Mouse (Mus musculus) hindbrain, embryonic 14.5 days (tissue): Measurements from ENCODE around the gene Clcf1. TPM values are rescaled to one million over a fixed set of nuclear protein-coding genes. Genes with fewer than 3 reads are reported as not detected.
A peak's percentile ranks its signal among the peaks of the same experiment; 100 is the strongest.

ENCODE experiments used
- ATAC-seq: fragments of 200-750 bp; cut with Nextera tagmentation; 2 replicates; pipeline ENCODE4 v1.8.0; 2017; ENCODE audit warnings: moderate number of reproducible peaks, mild to moderate bottlenecking, moderate TSS enrichment, moderate library complexity; ENCODE audit not compliant: low FRiP score
- DNase-seq: peaks from one replicate; pipeline ENCODE4 v3.0.0-alpha.2; 2015; ENCODE audit warnings: low spot score
- H3K27ac ChIP-seq: fragments of 300-500 bp; sonication (generic); 2 replicates; pipeline ENCODE4 v1.5.1; 2014; ENCODE audit warnings: mild to moderate bottlenecking, moderate library complexity
- H3K27me3 ChIP-seq: fragments of 300-500 bp; sonication (generic); 2 replicates; pipeline ENCODE4 v1.6.1; 2014; ENCODE audit warnings: mild to moderate bottlenecking, low read length, mixed read lengths; ENCODE audit not compliant: control insufficient read depth, insufficient read depth
- H3K36me3 ChIP-seq: fragments of 300-500 bp; sonication (generic); replicated peaks from 2 replicates; pipeline ENCODE4 v1.6.1; 2014; ENCODE audit not compliant: control insufficient read depth, insufficient read depth
- H3K4me1 ChIP-seq: fragments of 300-500 bp; sonication (generic); replicated peaks from 2 replicates; pipeline ENCODE4 v1.6.1; 2014; ENCODE audit warnings: antibody characterized with exemption, low read length, mixed read lengths; ENCODE audit not compliant: control insufficient read depth, insufficient read depth
- H3K4me2 ChIP-seq: fragments of 300-500 bp; sonication (generic); replicated peaks from 2 replicates; pipeline ENCODE4 v1.6.1; 2014; ENCODE audit warnings: mild to moderate bottlenecking, moderate library complexity
- H3K4me3 ChIP-seq: fragments of 300-500 bp; sonication (generic); replicated peaks from 2 replicates; pipeline ENCODE4 v1.5.1; 2014; ENCODE audit warnings: mild to moderate bottlenecking, low read length
- H3K9ac ChIP-seq: fragments of 300-500 bp; sonication (generic); 2 replicates; pipeline ENCODE4 v1.6.1; 2014
- H3K9me3 ChIP-seq: fragments of 300-500 bp; sonication (generic); 2 replicates; pipeline ENCODE4 v1.6.1; 2016; ENCODE audit warnings: low read length; ENCODE audit not compliant: control insufficient read depth
- WGBS: fragments of 180-500 bp; shearing (Covaris S2); extraction: QIAGEN DNeasy Blood & Tissue Kit; methylation state at CpG from one replicate; pipeline ENCODE4 v1.1.7; 2014; 5-methylcytosine and 5-hydroxymethylcytosine counted together
- polyA plus RNA-seq: library from polyadenylated mRNA; unstranded; fragments of >200 nt; fragmentation: Nextera tagmentation; extraction: Ambion mirVana; gene quantifications from 2 replicates; pipeline ENCODE4 v1.2.1, GENCODE M21; 2014

The Clcf1 gene
- polyA plus RNA-seq, 1 experiment from 2014 or later: 0.51 TPM

DNA sequence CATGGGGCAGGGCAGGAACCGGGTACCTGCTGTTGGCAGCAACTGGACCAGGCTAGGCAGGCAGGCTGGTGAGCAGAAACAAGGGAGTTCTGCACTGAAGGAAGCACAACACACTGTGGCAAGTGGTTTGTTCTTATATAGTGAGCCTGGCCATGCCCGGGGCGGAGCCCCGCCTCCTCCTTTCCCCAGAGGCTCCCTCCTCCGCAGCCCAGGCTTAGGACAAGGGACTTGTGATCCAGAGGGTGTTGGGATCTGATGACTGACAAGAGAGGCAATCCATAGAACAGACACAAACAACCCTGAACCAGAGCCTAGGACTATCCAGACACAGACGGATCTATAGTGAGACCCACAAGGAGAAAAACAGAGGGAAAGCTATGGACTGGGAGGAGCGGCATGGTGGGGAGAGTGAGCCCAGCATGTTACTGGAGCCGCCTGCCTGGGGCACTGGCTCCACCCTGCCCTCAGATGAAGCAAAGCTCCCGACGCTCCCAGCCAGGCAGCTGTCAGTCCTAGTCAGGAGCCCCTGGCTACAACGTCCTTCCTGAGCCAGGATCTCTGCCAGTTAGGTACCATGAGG lies 38.6 kb upstream of the Clcf1 start, which contains the start of gene Carns1:
Carns1 (minus strand) TSS at position 112 of the 580 bp plus-strand sequence.
- H3K9me3 ChIP-seq: no peaks in the 10 kb centered on the region
- no peaks in the 10 kb centered on the region; the same call in 1 of the 2 replicates for H3K4me1 ChIP-seq
- 0 out of 2 replicates have a peak within 1 kb of the TSS, but pooled peaks have one; percentile 26 for H3K9ac ChIP-seq
- peak within 1 kb of the TSS; percentile 36 for H3K4me2 ChIP-seq
- H3K27me3 ChIP-seq: no peaks in the 10 kb centered on the region; the same call in 1 of the 2 replicates
- 0 out of 2 replicates have a peak, but pooled peaks have one; percentile 42 for ATAC-seq
- 3% methylated on average over 10 of the region's 11 CpGs for WGBS
- H3K4me3 ChIP-seq: no peak within 1 kb of the TSS
- H3K27ac ChIP-seq: no peak within 1 kb of the TSS
- DNase-seq: no peak
- no peaks in the 10 kb centered on the region for H3K36me3 ChIP-seq

DNA sequence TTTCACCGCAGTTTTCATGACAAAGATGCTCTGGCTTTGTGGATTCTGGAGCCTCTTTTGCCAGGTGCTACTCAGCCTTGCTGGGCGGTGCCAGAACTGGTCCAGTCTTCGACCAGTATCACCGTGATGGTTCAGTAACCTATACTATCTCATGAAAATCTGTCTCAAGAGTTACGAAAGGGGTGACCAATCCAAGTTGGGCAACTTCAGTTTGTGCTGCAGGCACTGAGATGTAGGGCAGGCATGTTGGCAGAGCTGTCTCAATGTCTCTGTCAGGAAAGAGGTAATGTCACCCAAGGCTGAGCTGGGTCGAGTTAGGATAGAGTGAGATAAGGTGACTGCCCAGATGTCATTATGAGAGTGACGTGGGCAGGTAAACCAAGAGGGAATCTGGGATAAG lies 33.6 kb upstream of the Clcf1 start:
- 87% methylated on average over 7 of the region's 7 CpGs for WGBS
- no peaks in the 10 kb centered on the region for H3K9me3 ChIP-seq
- no peak overlapping the region for H3K9ac ChIP-seq
- H3K36me3 ChIP-seq: no peaks in the 10 kb centered on the region
- no peaks in the 10 kb centered on the region; the same call in 1 of the 2 replicates for H3K27me3 ChIP-seq
- peaks cover 7% of the 10 kb centered on the region; the same call in 1 of the 2 replicates for H3K4me1 ChIP-seq
- ATAC-seq (no peak), DNase-seq (no peak)
- H3K4me3 ChIP-seq: no peak overlapping the region
- H3K4me2 ChIP-seq: no peak overlapping the region
- H3K27ac ChIP-seq: no peak overlapping the region

DNA sequence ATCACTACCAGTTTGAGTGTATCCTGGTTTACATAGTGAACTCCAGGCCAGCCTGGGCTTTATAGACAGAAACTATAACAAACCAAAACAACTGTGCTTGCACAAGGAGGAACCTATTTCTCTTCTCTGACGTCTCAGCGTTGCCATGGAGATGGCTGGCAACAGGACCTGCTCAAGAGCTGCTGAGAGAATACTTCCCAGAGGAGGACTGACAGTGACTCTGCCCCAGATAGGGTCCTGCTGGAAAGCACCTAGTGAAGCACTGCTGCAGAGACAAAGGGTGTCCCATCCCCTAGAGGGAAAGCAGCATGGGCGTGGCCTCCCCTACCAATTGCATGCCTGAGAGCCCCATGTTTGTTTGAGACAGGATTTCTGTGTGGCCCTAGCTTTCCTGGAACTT lies 32.1 kb upstream of the Clcf1 start:
- H3K4me3 ChIP-seq: no peak overlapping the region
- H3K9ac ChIP-seq: no peak overlapping the region
- ATAC-seq: 0 out of 2 replicates have a peak, but pooled peaks have one; percentile 51
- peaks cover 7% of the 10 kb centered on the region; the same call in 1 of the 2 replicates for H3K4me1 ChIP-seq
- H3K4me2 ChIP-seq: no peak overlapping the region
- H3K27ac ChIP-seq: no peak overlapping the region
- H3K36me3 ChIP-seq: no peaks in the 10 kb centered on the region
- no peaks in the 10 kb centered on the region for H3K9me3 ChIP-seq
- DNase-seq: peak; percentile 57
- WGBS: 49% methylated on average over 3 of the region's 3 CpGs
- no peaks in the 10 kb centered on the region for H3K27me3 ChIP-seq

DNA sequence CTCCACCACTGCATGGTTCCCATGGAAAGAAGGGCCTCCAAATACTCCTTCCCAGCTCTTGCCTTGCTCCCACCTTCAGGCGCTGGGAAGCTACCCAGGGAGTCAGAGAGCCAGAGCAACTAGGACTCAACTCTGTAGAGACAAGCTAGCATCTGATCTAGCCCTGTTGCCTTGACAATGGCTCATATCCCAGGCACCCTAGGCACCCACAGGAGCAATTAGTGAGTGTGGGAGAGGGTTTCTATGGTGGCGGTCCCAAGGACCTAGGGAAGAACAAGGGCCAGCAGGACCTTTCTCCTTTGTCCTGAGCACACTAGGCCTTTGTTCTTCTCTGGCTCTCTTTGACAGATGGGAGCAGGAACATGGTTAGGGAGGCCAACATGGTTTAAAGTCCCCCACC lies 30.3 kb upstream of the Clcf1 start:
- WGBS: 55% methylated on average over 2 of the region's 2 CpGs
- DNase-seq: no peak
- no peak for ATAC-seq
- no peaks in the 10 kb centered on the region for H3K9me3 ChIP-seq
- H3K4me2 ChIP-seq: no peak overlapping the region
- no peak overlapping the region for H3K9ac ChIP-seq
- H3K27ac ChIP-seq: no peak overlapping the region
- H3K4me1 ChIP-seq: peaks cover 7% of the 10 kb centered on the region; the same call in 1 of the 2 replicates
- H3K4me3 ChIP-seq: no peak overlapping the region
- H3K36me3 ChIP-seq: no peaks in the 10 kb centered on the region
- H3K27me3 ChIP-seq: no peaks in the 10 kb centered on the region

DNA sequence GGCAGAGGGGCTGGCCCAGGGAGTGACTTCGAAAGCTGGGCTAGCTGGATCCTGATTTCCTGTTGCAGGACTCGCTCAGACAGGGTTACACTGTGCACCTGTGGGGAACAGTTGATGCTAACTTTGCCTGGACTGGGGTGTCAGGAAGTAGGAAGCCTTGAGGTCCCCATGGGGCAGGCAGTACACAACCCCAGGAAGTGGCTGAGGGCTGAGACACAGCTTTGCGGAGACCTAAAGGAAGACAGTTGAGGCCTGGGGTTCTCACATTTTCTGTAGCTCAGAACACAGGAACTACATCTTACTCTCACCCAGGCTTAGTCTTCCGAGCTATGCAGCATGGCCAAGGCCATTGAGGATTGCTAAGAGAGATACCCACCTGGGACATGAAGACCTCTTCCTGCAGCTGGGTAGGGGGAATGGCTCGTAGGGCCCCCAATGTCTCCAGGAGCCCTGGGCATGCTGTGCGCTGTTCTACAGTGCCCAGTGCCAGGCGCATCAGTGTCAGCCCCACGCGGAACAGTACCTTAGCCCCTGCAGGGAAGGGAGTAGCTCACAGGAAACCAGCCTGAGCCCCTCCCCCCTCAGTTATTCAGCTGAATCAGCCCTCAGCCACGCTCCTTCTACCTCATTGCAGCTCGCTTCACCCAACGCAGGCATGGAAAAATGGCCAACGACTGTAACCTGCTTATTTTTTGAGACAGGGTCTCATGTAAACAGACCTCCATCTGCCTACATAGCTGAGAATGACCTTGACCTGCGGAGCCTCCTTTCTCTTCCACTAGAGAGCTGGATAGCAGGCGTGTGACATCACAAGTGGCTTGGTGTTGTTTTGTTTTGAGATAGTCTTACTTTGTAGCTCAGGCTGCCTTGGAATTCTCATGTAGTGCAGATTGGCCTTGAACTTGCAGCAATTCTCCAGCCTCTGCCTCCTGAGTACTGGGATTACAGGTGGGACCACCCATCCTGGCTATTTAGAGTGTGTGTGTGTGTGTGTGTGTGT lies 28.8 kb upstream of the Clcf1 start:
- Histone ChIP-seq H3K4me3 (no peak overlapping the region), H3K27ac (peak overlapping the region; percentile 26; the same call in 1 of the 2 replicates), H3K4me1 (peaks cover 7% of the 10 kb centered on the region; the same call in 1 of the 2 replicates), H3K9me3 (no peaks in the 10 kb centered on the region), H3K4me2 (no peak overlapping the region), H3K9ac (no peak overlapping the region), H3K27me3 (no peaks in the 10 kb centered on the region), H3K36me3 (no peaks in the 10 kb centered on the region)
- DNase-seq (no peak), ATAC-seq (no peak)
- 60% methylated on average over 15 of the region's 15 CpGs for WGBS

DNA sequence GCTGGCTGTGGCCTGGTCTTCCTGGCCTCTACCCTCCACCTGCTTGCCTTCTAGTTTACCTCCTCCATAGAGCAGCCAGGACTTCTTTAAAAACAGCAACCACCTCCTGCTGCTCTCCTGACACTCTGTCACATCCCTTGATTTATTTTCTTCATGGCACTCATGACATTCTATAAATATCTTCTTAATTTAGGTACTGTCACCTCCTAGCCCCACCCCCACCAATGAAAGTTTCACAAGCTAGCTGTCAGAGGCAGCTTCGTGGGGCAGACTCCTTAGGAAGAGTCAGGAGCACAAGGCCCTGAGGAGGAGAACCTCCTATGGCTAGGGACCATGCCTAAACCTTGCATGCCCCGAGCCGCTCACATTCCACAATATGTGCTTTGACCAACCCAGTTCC lies 26.7 kb upstream of the Clcf1 start:
- ATAC-seq (no peak), DNase-seq (no peak)
- H3K4me3 ChIP-seq: no peak overlapping the region
- no peak overlapping the region for H3K4me2 ChIP-seq
- no peak overlapping the region for H3K9ac ChIP-seq
- peaks cover 1% of the 10 kb centered on the region; the same call in 1 of the 2 replicates for H3K4me1 ChIP-seq
- no peaks in the 10 kb centered on the region for H3K36me3 ChIP-seq
- no peak overlapping the region for H3K27ac ChIP-seq
- no peaks in the 10 kb centered on the region for H3K9me3 ChIP-seq
- no peaks in the 10 kb centered on the region for H3K27me3 ChIP-seq
- WGBS: 80% methylated on average over 3 of the region's 3 CpGs

DNA sequence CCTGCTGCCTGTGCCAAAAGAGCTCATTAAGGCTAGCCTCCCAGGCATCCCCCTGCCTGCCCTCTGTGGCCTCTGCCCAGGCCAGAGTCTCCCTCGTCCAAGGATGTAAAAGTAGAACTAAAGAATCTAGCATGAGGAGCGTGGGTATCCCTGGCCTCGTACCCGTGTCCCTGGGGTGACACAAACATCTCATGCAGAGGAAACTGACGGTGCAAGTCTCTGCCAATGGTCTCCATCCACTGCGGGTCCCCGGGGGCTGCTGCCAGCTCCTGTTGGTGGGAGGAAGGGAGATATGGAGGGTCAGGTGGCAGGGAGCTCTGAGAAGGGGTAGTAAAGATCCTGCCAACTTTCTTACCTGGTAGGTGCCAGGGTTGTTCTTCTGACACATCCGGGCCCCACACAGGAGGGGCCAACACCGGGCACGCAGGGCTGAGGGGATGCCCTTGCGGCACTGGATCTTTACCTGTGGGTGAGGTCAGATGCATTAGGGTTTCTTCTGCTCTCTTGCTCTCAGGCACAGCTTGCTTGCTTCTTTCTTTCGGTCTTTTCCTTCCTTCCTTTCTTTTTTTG lies 24.9 kb upstream of the Clcf1 start:
- H3K27ac ChIP-seq: no peak overlapping the region
- 92% methylated on average over 12 of the region's 12 CpGs for WGBS
- ATAC-seq: no peak
- no peak for DNase-seq
- peaks cover 12% of the 10 kb centered on the region for H3K4me1 ChIP-seq
- no peaks in the 10 kb centered on the region for H3K27me3 ChIP-seq
- no peak overlapping the region for H3K4me3 ChIP-seq
- H3K36me3 ChIP-seq: peaks cover 10% of the 10 kb centered on the region
- H3K4me2 ChIP-seq: no peak overlapping the region
- no peak overlapping the region for H3K9ac ChIP-seq
- no peaks in the 10 kb centered on the region for H3K9me3 ChIP-seq

- Histone ChIP-seq H3K27ac (peak within 1 kb of the TSS; percentile 90), H3K9me3 (no peaks in the 10 kb centered on the region), H3K4me2 (peak within 1 kb of the TSS; percentile 65), H3K36me3 (peaks cover 28% of the 10 kb centered on the region), H3K27me3 (no peaks in the 10 kb centered on the region), H3K4me3 (peak within 1 kb of the TSS; percentile 97), H3K9ac (peak within 1 kb of the TSS; percentile 98), H3K4me1 (peaks cover 12% of the 10 kb centered on the region)
- ATAC-seq (no peak), DNase-seq (no peak)
- WGBS: 74% methylated on average over 4 of the region's 4 CpGs
Observed at GRCm38 (mm10) chr19:4190831-4191334, 23.2 kb upstream of the Clcf1 start, which contains the start of gene Tbc1d10c. TSS of gene Tbc1d10c (minus strand) at chr19:4191284.
